Mouse (Mus musculus) spleen, adult 2 months (tissue): ENCODE measurements around the gene Adamtsl3.

Source experiments
- CTCF ChIP-seq: fragments of 200-500 bp; IDR thresholded peaks from 2 replicates; pipeline ENCODE4 v1.5.1; 2011; ENCODE audit warnings: mild to moderate bottlenecking, inconsistent platforms; ENCODE audit not compliant: insufficient read depth, insufficient read length, insufficient replicate concordance; ENCODE audit errors: extremely low read depth
- POLR2A ChIP-seq: fragments of 200-500 bp; IDR thresholded peaks from 2 replicates; pipeline ENCODE4 v1.6.1; 2011; ENCODE audit warnings: low read depth, low read length, inconsistent platforms

DNA sequence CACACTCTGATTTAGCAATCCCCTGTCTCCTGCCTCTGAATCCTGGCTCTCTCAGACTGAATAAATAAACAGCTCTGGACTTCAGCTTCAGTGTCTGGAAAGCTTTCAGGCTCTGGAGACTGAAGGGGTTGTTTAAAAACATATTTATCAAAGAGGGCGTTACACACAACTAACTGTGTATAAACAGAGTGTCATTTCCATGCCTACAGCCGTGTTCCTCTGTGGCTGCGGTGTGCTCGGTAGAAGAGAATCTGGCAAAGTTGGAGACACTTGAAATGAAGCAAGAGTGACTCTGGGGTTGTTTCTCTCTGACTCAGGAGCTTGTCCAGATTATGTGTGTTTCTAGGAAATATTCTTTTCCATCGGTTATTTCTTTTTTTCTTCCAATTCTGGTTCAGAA, 167.0 kb downstream of the Adamtsl3 start:
- TF ChIP-seq CTCF (no peak), POLR2A (no peak)
